Mouse (Mus musculus): Measurements from ENCODE around the gene Sept7. TPM values are rescaled to one million over a fixed set of nuclear protein-coding genes. Genes with fewer than 3 reads are reported as not detected.
"Not testable (repeated sequence)": the region's sequence is repeated elsewhere in the genome, so short reads cannot be mapped to it uniquely, and the experiment has no call there.

The Sept7 gene
- total RNA-seq (2021) = 10 to 100 TPM; 64.4 to 67.1 TPM
- long read RNA-seq, experiment 1, partial matches to known transcripts = 3 of 86 reads
- long read RNA-seq, experiment 1, other reads (novel, unspliced or antisense) = 83 of 86 reads
- long read RNA-seq, experiment 2, partial matches to known transcripts = 4 of 101 reads
- long read RNA-seq, experiment 2, other reads (novel, unspliced or antisense) = 97 of 101 reads

- intact Hi-C loops (cut with DNase I) = loop anchor here (2.0 kb wide), 1 partner anchor 78 kb away; no protein-coding TSS in a partner anchor
Observed at GRCm38 (mm10) chr9:25252283-25252726, at the start of gene Sept7. Sept7 (plus strand) TSS chr9:25252439.

DNA sequence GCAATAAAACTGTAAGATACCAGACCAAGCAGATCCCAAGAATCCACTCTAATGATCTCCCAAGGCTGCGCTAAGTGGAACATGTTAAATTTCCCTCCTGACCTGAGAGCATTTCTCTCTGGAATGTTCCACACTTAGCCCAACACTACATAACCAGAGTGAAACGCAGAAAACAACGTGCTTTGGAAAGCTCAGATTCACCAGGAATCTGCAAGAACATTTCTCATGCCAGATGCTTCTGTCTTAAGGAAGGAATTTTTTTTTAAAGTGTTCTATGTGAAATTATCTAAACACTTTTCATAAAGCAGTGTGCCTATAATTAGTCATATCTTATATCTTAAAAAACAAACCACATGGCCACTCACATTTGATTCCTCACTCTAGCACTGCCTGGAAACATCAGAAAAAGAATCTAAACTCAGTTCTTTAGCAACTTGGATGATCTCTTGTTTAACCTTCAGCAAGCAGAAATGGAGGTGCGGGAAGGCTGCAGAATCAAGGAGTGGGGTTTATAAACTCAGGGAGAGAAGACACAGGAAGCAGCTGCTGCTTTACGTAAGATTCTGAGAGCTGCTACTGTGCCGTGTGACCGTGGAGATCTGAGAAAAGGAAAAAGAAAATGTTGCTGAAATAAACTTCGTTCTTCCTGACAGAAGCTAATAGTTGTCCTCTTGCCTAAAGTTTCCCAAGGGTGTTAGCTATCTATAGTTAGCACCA lies 44.0 kb upstream of the Sept7 start:
- intact Hi-C loops (cut with DNase I) = no loop called here
- DNase-seq = no peak

More at GRCm38 (mm10) chr9:25252283-25252726, at the start of gene Sept7:
- peak; percentile 98 to 99 for DNase-seq

DNA sequence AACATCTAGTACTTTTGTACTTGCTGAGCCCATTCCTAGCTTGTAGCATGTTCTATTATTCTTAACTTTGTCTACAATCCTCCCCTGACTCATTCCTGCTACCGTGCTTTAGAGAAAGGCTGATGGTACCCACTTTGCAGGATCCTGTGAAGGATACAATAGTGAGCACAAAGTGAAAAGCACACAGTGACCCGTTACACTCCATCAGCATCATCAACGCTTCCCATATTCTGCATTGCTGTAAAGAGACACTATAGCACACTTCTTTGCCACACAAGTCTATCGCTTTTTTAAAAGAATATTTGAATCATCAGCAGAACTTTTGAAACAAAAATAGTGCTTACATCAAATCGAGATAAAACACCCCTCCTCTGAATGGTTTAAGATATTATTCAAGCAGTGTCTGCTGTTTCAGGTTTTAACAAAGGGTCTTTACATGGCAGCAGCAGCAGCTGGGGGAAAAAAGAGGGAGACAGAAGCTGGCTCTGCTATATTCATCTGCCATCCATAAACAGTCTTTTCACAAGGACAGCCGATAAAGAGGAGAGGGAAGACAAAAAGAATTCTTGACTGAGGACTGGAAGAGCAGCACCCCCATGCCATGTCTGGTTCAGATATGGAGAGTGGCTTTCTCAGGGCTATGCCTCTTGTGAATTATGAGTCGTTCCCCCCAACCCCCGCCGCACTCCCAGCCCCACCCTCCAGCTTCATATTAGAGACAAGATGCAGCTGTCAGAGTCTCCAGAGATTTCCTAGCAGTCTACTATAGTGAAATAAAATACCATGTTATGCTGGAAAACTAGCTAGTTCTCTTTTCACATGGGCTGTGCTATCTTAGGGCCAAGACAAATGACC lies 39.7 kb upstream of the Sept7 start:
- intact Hi-C loops (cut with DNase I) = no loop called here
- DNase-seq = no peak

- no peak for DNase-seq
Observed at GRCm38 (mm10) chr9:25213164-25213557, 39.1 kb upstream of the Sept7 start.

DNA sequence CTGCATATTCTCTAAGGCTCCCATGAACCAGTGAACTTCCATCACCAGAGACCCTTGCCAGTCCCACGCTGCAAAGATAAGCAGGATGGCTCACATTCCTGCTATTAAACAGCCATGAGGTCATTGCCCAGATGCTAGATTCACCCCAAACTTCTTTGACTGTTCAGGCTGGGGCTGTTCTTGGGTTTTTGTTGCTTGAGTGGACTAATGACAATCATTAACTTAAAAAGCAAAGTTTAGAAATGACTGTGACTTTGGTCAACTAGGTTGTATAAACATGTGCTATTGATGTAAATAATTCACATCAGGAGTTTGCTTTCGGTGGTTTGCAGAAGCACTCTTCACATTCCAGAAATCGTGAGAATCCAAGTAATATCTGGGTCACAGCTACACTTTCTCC lies 36.8 kb upstream of the Sept7 start:
- intact Hi-C loops (cut with DNase I) = no loop called here

More at GRCm38 (mm10) chr9:25213164-25213557, 39.1 kb upstream of the Sept7 start:
- intact Hi-C loops (cut with DNase I) = no loop called here

DNA sequence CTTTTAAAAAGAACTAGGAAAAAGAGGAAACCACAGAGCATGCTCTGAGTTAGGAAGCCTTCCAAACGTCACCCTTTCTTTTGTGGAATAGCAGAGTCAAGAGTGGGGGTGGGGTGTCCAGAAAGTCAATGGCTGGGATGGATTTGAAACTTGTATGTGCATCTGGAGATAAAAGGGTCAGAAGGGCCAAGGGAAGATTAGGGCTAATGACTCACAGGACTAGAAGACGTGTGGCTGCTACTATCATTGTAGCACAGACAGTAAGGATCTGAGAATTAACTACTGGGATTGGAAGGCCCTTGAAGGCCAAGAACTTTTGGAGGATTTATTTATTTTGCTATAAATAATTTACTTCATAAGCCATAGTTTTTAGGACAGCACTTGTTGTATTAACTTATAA lies 36.0 kb upstream of the Sept7 start:
- DNase-seq = no peak
- intact Hi-C loops (cut with DNase I) = no loop called here

More for the DNA sequence above, 36.8 kb upstream of the Sept7 start:
- no peak for DNase-seq

DNA sequence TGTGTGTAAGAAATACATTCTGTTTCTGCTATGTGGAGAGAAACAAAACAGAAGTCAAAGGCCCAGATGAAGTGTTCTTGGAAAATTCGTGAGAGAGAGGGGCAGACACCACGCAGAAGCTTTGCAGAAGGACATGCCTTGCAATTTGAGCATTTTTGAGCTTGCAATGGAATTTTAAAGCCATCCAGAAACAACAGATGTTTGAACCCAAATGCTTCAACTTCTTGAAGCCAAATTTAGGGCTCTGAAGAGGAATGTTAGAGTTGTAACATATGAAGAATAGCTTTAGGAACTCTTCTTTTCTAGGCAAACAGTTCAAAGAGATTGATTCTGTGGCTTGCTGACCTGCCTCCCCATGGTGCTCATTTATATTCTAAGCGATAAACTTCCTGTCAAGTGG lies 33.3 kb upstream of the Sept7 start:
- no peak for DNase-seq
- intact Hi-C loops (cut with DNase I) = no loop called here

GRCm38 (mm10) chr9:25219882-25220281 lies 32.4 kb upstream of the Sept7 start:
- no peak for DNase-seq
- intact Hi-C loops (cut with DNase I) = no loop called here

DNA sequence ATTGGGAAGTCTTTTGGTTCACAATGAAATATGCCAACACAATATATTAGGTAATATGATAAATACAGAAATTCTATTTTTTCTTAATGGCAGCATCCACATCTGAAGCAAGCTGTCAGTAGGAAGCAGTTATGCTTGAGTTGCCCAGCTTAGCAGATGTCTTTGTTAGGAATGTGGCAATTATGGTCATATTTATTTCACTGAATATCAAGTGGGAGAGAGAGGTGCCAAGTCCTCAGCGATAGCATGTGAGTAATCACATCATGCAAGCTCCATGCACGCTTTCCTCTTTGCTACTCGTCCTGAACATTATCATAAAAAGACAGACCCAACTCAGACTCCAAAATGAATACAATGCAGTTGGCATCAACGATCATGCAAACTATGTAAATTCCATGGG lies 27.3 kb upstream of the Sept7 start:
- no peak for DNase-seq
- intact Hi-C loops (cut with DNase I) = no loop called here

DNA sequence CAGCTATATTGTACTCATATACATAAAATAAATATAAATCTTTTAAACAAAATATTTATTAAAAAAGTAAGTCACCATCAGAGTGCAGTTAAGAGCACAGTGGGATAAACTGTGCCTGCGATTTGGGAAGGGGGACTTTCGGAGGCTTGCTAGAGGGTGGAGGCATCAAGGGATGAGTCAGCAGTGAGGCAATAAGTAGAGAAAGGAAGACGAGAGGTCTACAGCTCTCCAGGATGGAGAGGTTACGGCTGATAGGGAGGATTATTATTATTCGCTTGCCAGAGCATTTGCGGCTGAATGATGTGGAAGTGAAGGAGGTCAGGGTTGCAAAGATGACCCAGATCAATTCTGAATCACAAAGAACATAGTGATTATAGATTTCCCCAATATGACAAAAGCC lies 22.5 kb upstream of the Sept7 start:
- no peak for DNase-seq
- intact Hi-C loops (cut with DNase I) = no loop called here

- DNase-seq = no peak
- intact Hi-C loops (cut with DNase I) = no loop called here
Observed at GRCm38 (mm10) chr9:25230213-25231039, 21.8 kb upstream of the Sept7 start.

GRCm38 (mm10) chr9:25241065-25241464 lies 11.2 kb upstream of the Sept7 start:
- intact Hi-C loops (cut with DNase I) = no loop called here
- DNase-seq = no peak

DNA sequence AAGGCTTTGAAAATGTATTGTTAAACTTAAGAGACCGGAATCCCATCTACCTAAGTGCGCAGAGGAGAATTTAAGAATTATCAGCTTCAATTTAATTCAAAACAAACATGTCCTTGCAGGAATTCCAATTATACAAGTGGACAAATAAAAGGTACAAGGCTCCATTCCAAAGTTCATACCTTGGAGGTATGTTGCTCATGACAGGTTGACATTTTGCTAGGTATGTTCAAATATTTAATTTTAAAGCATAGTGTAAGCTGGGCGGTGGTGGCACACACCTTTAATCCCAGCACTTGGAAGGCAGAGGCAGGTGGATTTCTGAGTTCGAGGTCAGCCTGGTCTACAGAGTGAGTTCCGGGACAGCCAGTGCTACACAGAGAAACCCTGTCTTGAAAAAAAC lies 10.5 kb upstream of the Sept7 start:
- DNase-seq; intact Hi-C loops (cut with DNase I): not testable (repeated sequence)

GRCm38 (mm10) chr9:25242266-25242665 lies 10.0 kb upstream of the Sept7 start:
- intact Hi-C loops (cut with DNase I) = no loop called here
- DNase-seq = no peak

- no peak for DNase-seq
- intact Hi-C loops (cut with DNase I) = no loop called here
Observed at GRCm38 (mm10) chr9:25243926-25244657, 8.1 kb upstream of the Sept7 start.

DNA sequence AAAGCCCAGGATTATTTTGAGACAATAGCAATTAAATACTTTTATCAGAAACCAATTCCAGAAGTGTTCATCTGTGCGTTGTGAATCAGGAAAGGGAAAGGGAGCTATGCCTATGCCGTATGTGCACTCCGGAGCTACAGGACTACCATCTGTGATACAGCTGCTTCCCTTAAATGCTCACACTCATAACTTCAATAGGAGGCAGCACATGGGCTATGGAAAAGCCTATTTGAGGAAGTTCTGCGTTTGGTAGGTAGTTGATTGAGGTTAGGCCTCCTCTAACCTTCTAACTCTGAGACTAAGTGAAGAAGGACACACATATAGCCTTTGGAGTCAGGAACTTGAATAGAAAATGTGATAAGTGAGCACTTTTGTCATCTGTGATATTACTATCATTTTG lies 7.1 kb upstream of the Sept7 start:
- no peak for DNase-seq
- intact Hi-C loops (cut with DNase I) = no loop called here

GRCm38 (mm10) chr9:25246508-25246907 lies 5.7 kb upstream of the Sept7 start:
- intact Hi-C loops (cut with DNase I) = no loop called here

DNA sequence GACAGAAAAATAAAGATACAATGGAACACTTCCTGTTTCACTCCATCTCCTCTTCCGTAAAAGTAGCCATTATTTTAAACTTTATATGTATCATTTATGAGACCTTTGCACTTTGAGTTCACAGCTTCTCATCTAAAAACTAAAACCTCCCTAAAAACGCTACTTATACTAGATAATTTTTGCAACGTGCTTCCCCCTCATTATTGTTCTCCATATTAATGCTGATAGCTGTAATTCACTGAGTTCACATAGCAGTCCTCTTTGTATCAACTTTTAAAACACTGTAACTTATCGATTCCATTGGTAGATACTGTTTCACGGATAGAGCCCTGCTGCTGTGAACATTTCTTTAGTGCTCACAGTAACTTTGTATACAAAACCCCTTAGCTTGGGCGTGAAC lies 1.1 kb upstream of the Sept7 start:
- DNase-seq = no peak
- intact Hi-C loops (cut with DNase I) = no loop called here

More at GRCm38 (mm10) chr9:25246508-25246907, 5.7 kb upstream of the Sept7 start:
- no peak for DNase-seq

- peak; percentile 83 to 90 for DNase-seq
- intact Hi-C loops (cut with DNase I) = loop anchor here (2.0 kb wide), 1 partner anchor 77 kb away; no protein-coding TSS in a partner anchor
Observed at GRCm38 (mm10) chr9:25251611-25252282, 492 bp upstream of the Sept7 start.

Data from gastrocnemius, postnatal 36 days (tissue).